Mouse (Mus musculus) layer of hippocampus, adult 18-20 months (tissue): Measurements from ENCODE around the gene Fam71d. TPM values are rescaled to one million over a fixed set of nuclear protein-coding genes. Genes with fewer than 3 reads are reported as not detected.
A peak's percentile ranks its signal among the peaks of the same experiment; 100 is the strongest.

ENCODE experiments used
- DNase-seq, 2 experiments: peaks; one replicate each; pipeline ENCODE4 v3.0.0; 2022; ENCODE audit warnings: low spot score in 2 of 2
- long read RNA-seq: library from polyadenylated mRNA; stranded (forward); transcript quantifications from one replicate; pipeline ENCODE4 v2.0.0, GENCODE M21; 2021
- total RNA-seq, 2 experiments: library from RNA; stranded (reverse); gene quantifications; 2 replicates each; pipeline ENCODE4 v1.2.3; 2021

The Fam71d gene
- 1 to 10 TPM; 1.2 to 1.3 TPM for total RNA-seq
- long read RNA-seq: 0 reads

DNA sequence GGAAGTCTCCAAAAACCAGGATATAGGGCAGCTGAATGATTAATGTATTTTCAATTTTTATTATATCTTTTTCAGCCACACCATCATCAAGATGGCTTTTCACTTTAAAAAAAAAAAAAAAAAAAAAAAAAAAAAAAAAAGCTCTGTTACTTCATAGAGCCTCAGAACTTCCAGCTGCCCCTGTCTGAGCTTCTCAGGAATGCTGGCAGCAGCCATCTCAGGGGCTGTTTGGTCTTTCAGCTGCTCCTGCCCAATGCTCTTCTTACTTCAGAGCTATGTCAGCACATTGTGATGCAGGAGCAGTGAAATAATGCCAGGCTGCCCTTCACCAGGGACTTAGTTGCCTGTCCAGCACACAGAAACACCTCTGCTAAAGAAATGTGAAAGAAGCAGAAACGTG lies at the start of gene Fam71d:
Gene Fam71d, plus strand, starts transcription at position 211 of the 400 bp plus-strand sequence.
- DNase-seq: no peak

GRCm38 (mm10) chr12:78643691-78644090 lies 47.6 kb upstream of the Fam71d start:
- DNase-seq: no peak

GRCm38 (mm10) chr12:78645282-78645681 lies 46.1 kb upstream of the Fam71d start:
- no peak for DNase-seq

- DNase-seq: no peak
Measured at GRCm38 (mm10) chr12:78659718-78660304, 31.5 kb upstream of the Fam71d start.

- no peak for DNase-seq
Measured at GRCm38 (mm10) chr12:78678101-78678806, 13.1 kb upstream of the Fam71d start.

GRCm38 (mm10) chr12:78678807-78679189 lies 12.5 kb upstream of the Fam71d start:
- DNase-seq: no peak

DNA sequence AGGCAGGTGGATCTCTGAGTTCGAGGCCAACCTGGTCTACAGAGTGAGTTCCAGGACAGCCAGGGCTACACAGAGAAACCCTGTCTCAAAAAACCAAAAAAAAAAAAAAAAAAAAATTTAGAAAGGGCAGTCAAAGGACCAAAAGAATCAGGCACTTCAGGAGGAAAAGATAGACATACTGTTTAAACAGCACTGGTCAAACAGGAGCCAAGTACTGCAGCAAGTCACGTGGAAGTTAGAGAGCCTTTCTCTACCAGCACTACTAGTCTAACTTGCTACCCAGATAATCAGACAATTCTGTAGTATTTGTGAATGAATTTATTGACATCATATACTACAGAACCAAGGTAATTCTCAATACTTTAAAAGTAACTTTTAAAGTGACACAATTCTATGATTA lies 10.3 kb upstream of the Fam71d start:
- no peak for DNase-seq

DNA sequence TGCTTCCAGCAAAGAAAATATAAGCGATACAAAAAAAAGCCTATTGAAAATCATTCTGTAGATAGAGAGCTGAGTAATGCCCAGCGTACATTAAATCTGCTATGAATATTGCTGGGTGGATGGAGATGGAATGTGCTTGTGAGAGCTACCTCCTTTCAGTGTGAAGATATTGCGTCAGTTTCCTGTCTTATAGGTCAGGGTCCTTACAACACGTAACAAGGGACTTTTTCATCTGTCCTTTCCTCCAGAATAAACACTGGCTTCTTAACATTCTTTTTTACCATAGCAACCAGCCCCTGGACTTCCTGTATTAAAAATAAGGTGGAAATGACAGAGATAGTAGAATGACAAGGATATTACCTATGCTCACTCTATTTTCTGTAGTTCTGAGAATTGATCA lies 9.1 kb upstream of the Fam71d start:
- DNase-seq: no peak

GRCm38 (mm10) chr12:78685669-78686215 lies 5.6 kb upstream of the Fam71d start:
- DNase-seq: peak in 1 of 2 experiments; percentile 62

DNA sequence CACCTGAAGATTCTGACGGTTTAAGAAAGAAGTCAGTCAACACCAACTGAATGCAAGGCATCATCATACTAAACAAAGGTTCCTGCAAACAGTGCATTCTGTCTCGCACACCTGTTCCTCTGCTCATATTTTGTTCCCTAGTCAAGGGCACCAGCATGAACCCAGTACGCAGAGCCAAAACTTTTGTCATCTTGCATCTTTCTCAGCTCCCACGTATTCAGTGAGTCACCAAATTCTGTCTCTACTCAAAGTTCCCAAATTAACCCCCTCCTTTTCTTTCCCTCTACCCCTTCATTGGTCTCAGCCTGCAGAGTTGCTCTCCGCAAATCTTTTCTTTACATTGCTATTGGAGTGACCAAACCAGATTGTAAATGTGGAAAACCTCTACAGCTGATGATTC lies 2.5 kb upstream of the Fam71d start:
- peak in 1 of 2 experiments; percentile 40 for DNase-seq

DNA sequence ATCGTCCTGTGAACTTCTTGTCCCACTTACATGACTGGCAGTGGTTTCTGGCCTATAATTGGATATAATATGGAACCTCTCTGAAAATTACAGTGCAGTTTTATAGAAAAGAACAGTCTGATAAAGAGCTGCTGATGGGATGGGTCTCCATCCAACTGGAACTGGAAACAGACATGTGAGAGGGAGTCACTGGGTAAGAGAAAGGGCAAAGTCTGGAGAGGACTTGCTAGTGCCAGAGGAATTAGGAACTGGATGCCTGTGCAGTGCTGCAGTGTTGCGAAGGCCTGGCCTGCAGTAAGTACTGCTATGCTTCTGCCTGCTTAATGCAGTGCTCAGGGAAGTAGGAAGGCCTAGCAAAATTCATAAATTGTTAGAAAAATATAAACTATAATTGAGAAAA lies 1.9 kb downstream of the Fam71d start:
- DNase-seq: no peak

DNA sequence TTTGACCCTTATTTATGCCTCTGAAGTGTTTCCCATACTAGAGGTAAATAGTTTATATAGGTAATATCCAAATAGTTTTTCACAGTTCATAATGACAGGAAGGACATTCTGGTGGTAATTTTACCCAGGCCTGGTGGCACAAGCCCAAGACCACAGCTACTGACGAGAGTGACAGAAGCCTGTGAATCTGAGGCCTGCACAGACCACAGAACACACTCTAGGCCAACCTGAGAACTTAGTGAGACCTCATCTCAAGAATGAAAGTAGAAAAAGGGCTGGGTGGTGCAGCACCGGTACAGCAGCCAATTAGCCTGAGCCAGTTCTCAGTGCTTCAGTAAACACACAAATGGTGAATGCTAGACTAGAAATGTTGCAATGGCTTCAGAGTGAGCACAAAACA lies 26.4 kb downstream of the Fam71d start:
- DNase-seq: no peak

DNA sequence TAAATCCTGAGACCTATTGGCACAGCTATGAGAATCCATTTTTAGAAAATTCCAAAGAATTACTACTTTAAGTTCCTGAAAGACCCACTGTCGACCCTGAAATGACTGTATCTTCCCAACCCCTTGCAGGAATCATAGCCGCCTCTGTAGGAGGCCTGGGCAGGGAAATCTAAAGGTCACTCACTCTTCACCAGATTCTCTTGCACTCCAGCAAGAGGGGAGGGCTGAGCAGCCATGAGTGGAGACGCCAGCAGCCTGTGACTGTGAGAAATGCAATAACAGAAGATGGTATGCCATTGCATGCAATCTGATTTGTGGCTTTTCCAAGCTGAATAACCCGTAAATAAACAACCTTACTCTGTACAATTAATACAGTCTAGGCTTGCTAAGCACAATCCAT lies 36.4 kb downstream of the Fam71d start:
- no peak for DNase-seq

DNA sequence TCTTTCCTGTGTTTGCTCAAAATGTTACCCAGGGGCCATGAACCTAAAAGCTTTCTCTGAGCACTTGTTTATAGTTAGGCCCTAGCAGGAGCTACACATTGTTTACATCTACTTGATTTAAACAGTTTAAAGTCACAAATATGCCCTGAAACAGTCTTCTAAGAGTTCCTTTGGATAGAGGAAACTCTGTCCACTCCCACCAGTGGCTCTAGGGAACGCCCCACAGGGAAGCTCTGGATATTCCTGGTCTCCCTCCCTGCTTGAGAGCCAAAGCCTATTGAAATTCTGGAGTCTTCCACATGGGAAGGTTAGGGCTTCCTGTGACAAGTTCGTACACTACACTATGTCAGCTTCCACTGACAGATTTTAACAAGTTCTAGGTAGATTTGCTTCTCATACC lies 48.3 kb downstream of the Fam71d start:
- no peak for DNase-seq

DNA sequence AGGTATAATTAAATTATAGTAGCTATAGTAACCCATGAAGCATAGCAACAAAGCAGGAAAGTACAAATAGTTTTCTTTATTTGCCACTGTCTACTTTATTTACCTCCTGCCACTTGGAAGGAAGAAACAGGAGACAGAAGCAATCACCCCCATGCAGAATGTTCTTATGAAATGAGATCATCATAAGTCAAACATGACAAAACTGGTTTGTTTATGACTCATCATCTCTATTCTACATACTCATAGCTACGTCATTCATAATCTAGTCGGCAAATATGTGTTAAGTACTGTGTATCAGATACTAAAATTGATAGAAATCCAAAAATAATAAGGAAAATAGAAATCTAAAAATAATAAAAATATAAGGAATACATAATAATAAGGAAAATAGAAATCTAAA lies 49.0 kb downstream of the Fam71d start:
- no peak for DNase-seq

DNA sequence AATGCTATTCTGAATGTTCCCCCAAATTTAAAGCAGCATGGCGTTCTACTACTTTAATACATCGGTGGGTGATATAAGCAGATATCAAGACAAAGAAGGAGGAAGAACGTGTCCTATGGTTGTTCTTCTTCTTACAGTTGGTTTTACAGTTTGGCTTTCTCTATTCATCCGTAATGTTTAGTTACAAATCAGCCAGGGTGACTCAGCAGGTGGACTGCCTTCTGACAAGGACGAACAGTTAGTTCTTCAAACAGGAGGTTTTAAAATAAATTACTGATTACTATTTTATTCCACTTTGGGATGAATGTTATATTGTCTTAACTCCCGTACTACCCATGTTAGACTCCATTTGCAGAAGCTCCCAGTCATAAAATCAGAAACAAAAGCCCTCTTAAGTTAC lies 54.9 kb downstream of the Fam71d start:
- no peak for DNase-seq

DNA sequence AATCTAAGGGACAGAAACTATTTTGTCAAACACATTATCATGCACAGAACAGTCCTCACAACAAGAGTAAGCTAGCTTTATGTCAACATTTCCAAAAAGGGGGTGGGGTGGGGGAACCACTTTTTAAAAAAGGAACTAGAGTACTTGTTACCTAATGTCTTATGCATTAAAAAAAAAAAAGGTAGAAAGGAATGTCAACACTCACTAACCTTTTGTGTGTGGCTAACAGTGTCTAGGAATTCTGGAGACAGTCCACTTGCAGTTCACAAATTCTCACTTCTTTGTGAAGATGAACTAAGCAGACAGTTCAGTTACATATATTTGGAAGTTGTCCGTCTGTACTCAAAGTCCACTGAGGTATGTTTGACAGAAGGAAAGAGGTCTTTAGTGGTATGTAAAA lies 56.1 kb downstream of the Fam71d start:
- DNase-seq: no peak

DNA sequence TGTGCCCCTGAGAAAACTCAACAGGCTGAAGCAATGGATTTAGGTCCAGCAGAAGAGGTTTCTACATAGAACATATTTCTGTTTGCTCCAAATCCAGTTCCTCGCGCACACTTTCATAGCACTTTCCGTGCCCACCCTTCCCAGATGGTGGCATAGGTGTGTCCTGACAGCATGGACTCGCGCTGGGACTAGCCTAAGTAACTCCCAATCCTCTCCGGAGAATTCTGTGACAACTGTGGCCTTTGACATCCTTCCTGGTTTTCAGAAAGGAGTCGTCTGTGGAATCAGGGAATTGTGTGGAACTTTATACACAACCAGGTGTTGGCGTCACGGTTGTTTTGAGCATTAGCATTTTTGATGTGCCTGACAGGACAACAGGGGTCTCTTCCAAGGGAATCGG lies 56.8 kb downstream of the Fam71d start:
- DNase-seq: no peak

- peak; percentile 98 for DNase-seq
Measured at GRCm38 (mm10) chr12:78748557-78749377, 57.4 kb downstream of the Fam71d start, which contains the start of gene Mpp5. Gene Mpp5, plus strand, starts transcription at chr12:78748907.

GRCm38 (mm10) chr12:78749378-78749801 lies 58.1 kb downstream of the Fam71d start:
- peak; percentile 28 to 69 for DNase-seq

GRCm38 (mm10) chr12:78761979-78762378 lies 70.6 kb downstream of the Fam71d start:
- no peak for DNase-seq
